Mouse (Mus musculus) fat pad, adult 2 months (tissue): ENCODE measurements around the gene Dspp.

Source experiments
- DNase-seq: peaks from one replicate; pipeline ENCODE4 v3.0.0-alpha.2; 2011; ENCODE audit warnings: low read depth, low spot score; ENCODE audit errors: extremely low read depth

Gene Dspp

GRCm38 (mm10) chr5:104195086-104195485, 24.6 kb downstream of the Dspp start:
- DNase-seq = no peak

- no peak for DNase-seq
These were observed 30.8 kb downstream of the Dspp start for GRCm38 (mm10) chr5:104201153-104201950.

GRCm38 (mm10) chr5:104202351-104202750, 31.8 kb downstream of the Dspp start, which contains the start of gene Dmp1:
Dmp1 (plus strand) TSS chr5:104202613.
- DNase-seq = no peak

GRCm38 (mm10) chr5:104212531-104212930, 42.0 kb downstream of the Dspp start:
- DNase-seq = no peak

GRCm38 (mm10) chr5:104218926-104219325, 48.4 kb downstream of the Dspp start:
- no peak for DNase-seq

GRCm38 (mm10) chr5:104224299-104224698, 53.8 kb downstream of the Dspp start:
- DNase-seq = no peak

- DNase-seq = no peak
These were observed 54.2 kb downstream of the Dspp start for GRCm38 (mm10) chr5:104224750-104225149.

GRCm38 (mm10) chr5:104228497-104228896, 58.0 kb downstream of the Dspp start:
- no peak for DNase-seq
